Mouse (Mus musculus) gastrocnemius, postnatal 36 days (tissue): Measurements from ENCODE around the gene Carm1. TPM values are rescaled to one million over a fixed set of nuclear protein-coding genes. Genes with fewer than 3 reads are reported as not detected.
A peak's percentile ranks its signal among the peaks of the same experiment; 100 is the strongest.
"Not testable (repeated sequence)": the region's sequence is repeated elsewhere in the genome, so short reads cannot be mapped to it uniquely, and the experiment has no call there.

Experiments used
- DNase-seq, 2 experiments: peaks; one replicate each; pipeline ENCODE4 v3.0.0; 2022
- intact Hi-C: fragments of 180-260 bp; cut with DNase I; formaldehyde crosslinking; loops from one replicate; pipeline ENCODE4 v1.15.1; 2025
- total RNA-seq, 2 experiments: library from RNA; stranded (reverse); gene quantifications; 2 replicates each; pipeline ENCODE4 v1.2.3; 2021

Gene Carm1
- total RNA-seq, 2 experiments from 2014 or later, result 63.0 to 65.2 TPM

- intact Hi-C loops, result no loop called here
- no peak for DNase-seq
Observed at GRCm38 (mm10) chr9:21568657-21569255, 22.1 kb downstream of the Carm1 start.

DNA sequence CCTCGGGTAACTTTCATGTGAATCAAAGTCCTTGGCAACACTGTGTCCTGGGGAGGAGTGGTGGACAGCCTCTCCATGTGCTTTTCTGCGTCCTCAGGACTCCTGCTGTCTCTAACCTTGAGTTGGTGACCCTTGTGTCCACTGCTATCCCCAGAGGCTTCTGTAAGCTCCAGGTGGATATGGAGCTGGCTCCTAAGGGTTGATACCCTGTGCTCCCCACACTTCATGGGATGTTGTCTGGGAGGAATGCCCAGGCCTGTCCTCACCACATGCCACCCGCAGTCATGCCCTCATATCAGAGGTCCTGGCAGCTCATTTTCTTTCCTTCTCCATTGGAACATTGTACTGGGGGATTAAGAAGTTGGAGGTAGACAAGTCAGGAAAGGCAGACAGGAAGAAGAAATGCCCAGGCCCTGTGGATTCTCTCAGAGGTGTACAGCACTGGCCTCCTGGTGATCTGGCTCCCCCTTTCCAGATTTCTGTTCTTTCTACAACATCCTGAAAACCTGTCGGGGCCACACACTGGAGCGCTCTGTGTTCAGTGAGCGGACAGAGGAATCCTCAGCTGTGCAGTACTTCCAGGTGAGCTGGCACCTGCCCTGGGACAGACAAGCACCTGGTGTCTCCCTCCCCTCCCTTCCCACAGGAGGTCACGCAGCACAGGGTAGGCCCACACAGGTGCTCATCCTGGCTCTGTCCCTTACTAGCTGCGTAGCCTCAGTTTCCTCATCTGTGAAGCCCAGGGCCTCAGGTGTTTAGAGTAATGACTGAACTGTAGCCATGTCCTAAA, 27.5 kb downstream of the Carm1 start:
- no peak for DNase-seq
- intact Hi-C loops, result no loop called here

GRCm38 (mm10) chr9:21575253-21575652, 28.6 kb downstream of the Carm1 start:
- intact Hi-C loops, result no loop called here

DNA sequence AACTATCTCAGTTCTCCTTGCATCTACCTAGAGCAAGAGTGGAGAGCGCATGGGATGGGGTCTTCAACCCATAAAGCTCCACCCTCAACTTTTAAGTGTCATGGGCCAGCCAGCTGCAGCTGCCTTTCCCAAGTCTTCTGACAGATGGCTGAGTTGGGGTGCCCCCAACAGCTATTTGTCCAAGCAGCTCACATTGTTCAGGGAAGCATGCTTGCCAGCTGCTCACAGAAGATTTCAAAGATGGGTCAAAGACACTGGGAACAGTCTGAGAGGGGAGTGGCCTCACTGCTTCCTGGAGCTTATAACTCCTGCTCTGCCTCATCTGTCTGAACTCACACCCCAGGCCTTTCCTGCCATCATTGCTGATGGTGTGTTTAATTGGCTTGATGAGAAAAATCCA, 29.6 kb downstream of the Carm1 start:
- intact Hi-C loops, result no loop called here
- no peak for DNase-seq

More at GRCm38 (mm10) chr9:21575253-21575652, 28.6 kb downstream of the Carm1 start:
- DNase-seq, result no peak

DNA sequence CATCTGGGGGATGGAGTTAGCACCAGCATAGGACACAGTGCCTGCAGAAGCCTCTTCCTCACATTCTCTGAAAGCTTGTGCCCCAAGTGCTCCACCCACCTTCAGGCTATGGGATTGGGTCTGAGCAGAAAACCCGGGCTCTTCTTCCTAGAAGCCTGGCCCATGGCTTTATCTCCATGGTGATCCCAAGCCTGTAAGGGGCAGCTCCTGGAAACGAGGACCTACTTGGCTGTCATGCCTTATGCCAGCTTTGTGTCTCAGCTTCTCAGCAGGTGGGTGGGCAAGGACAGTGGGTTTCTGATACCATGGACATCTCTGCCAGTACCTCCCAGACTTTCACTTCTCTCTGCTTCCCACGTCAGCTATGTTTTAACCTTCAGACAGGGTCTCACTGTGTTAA, 31.5 kb downstream of the Carm1 start:
- DNase-seq, result no peak
- intact Hi-C loops, result no loop called here

- no peak for DNase-seq
- intact Hi-C loops, result no loop called here
Observed at GRCm38 (mm10) chr9:21585401-21585800, 38.7 kb downstream of the Carm1 start.

DNA sequence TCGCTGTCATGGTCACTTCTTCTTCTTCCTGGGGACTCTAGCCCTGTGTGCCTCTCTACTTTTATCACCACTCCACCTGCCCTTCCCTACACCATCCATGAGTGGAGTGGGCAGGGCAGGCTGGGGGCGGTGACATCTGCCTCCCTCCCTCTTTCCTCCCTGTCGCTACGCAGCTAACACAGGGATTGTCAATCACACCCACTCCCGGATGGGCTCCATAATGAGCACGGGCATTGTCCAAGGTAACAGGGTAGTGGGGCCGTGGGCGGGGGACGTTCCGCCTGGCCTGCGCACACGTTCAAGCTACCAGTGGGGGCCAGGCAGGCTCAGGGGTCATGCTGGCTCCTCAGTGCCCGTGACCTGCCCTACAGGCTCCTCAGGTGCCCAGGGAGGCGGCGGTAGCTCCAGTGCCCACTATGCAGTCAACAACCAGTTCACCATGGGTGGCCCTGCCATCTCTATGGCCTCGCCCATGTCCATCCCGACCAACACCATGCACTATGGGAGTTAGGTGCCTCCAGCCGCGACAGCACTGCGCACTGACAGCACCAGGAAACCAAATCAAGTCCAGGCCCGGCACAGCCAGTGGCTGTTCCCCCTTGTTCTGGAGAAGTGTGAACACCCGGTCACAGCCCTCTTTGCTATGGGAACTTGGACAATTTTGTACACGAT, 41.1 kb downstream of the Carm1 start:
- intact Hi-C loops, result no loop called here
- DNase-seq, result no peak

DNA sequence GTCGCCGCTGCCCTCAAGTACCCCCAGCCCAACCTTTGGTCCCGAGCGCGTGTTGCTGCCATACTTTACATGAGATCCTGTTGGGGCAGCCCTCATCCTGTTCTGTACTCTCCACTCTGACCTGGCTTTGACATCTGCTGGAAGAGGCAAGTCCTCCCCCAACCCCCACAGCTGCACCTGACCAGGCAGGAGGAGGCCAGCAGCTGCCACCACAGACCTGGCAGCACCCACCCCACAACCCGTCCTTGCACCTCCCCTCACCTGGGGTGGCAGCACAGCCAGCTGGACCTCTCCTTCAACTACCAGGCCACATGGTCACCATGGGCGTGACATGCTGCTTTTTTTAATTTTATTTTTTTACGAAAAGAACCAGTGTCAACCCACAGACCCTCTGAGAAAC, 41.7 kb downstream of the Carm1 start:
- DNase-seq, result no peak
- intact Hi-C loops, result no loop called here

DNA sequence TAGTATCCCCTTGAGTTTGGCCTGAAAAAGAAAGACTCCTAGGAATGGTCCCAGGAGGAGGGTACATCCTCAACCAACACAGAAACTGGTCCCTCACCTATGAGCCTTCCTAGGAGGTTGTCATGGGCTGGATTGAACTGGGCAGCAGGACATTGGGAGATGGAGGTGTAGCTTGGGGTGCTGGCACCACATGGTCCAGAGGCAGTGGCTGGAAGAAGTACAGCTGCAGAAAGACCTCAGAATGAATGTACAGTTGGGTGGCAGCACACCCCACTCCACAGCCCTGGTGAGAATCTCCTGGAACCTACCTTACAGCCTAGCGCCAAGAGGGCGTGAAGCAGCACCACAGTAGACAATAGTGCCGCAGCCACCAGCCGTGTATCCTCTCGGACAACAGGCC, 42.8 kb downstream of the Carm1 start:
- intact Hi-C loops, result no loop called here
- DNase-seq, result no peak

- no peak for DNase-seq
- intact Hi-C loops, result no loop called here
Observed at GRCm38 (mm10) chr9:21591127-21591830, 44.6 kb downstream of the Carm1 start.

GRCm38 (mm10) chr9:21591831-21592702, 45.4 kb downstream of the Carm1 start:
- no peak for DNase-seq

GRCm38 (mm10) chr9:21592703-21593121, 46.0 kb downstream of the Carm1 start, which contains the start of the genes Timm29 and Yipf2:
Timm29 (plus strand) TSS chr9:21592722.
Yipf2 (minus strand) TSS chr9:21592828.
- DNase-seq, result peak; percentile 80 to 83
- intact Hi-C loops, result no loop called here

More at GRCm38 (mm10) chr9:21591831-21592702, 45.4 kb downstream of the Carm1 start:
- intact Hi-C loops, result no loop called here

DNA sequence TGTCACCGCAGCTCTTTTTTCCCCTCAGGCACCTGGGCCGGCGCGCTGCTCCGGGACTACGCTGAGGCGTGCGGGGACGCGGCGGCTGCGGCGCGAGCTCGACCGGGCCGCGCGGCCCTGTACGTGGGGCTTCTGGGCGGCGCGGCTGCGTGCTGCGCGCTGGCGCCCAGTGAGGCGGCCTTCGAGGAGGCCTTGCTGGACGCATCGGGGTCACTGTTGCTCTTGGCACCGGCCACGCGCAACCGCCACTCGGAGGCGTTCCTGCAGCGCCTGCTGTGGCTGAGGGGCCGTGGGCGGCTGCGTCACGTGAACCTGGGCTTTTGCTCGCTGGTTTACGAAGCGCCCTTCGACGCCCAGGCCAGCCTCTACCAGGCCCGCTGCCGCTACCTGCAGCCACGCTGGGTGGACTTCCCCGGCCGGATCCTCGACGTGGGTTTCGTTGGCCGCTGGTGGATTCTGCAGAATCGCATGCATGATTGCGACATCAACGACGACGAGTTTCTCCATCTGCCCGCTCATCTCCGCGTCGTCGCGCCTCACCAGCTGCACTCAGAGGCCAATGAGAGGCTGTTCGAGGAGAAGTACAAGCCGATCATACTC, 46.5 kb downstream of the Carm1 start:
- intact Hi-C loops, result no loop called here
- DNase-seq, result no peak

GRCm38 (mm10) chr9:21594350-21594749, 47.7 kb downstream of the Carm1 start:
- DNase-seq, intact Hi-C loops: not testable (repeated sequence)

DNA sequence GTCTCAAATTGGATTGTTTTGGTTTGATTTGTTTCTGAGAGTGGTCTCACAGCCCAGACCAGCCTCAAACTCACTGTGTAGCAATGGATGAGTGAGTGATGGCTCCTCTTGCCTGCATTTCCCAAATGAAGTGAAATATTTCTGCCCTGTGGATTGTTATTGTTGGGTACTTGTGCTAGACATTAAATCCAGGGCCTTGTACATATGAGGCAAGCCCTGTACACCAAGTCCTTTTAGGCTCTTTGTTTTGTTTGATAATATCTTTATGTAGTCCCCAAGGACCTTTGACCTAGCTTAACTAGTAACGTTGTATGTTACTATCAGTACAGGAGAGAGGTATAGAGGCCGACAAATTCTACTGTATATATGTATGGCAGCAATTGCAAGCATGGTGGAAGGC, 48.1 kb downstream of the Carm1 start:
- intact Hi-C loops, result no loop called here
- DNase-seq, result no peak

DNA sequence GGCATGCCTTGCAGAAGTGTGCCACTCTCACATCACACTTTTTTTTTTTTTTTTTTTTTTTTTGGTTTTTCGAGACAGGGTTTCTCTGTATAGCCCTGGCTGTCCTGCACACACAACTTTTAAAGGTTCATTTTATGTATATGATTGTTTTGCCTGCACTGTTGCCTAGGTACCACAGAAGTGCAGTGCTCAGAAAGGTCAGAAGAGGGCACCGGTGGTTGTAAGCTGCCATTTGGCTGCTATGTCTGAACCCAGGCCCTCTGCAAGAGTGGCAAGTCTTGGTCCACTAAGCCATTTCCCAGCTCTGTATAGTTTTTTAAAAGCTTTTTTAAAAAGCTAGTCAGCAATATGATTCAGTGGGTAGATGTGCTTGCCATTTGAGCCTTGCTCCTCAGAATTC, 51.5 kb downstream of the Carm1 start:
- intact Hi-C loops, result no loop called here
- DNase-seq, result no peak

- DNase-seq, result no peak
- intact Hi-C loops, result loop anchor here (2.0 to 5.0 kb wide), 3 partner anchors 31 to 272 kb away; no protein-coding TSS in a partner anchor
Observed at GRCm38 (mm10) chr9:21600186-21600585, 53.5 kb downstream of the Carm1 start.

- intact Hi-C loops, result loop anchor here (2.0 to 5.0 kb wide), 3 partner anchors 30 to 271 kb away; no protein-coding TSS in a partner anchor
- no peak for DNase-seq
Observed at GRCm38 (mm10) chr9:21601073-21601472, 54.4 kb downstream of the Carm1 start.
